Mouse (Mus musculus): ENCODE results near the gene Atp7b. TPM values are rescaled to one million over a fixed set of nuclear protein-coding genes. Genes with fewer than 3 reads are reported as not detected.
A peak's percentile ranks its signal among the peaks of the same experiment; 100 is the strongest.

Gene Atp7b
- polyA plus RNA-seq, 1 experiment, result 20.0 TPM

DNA sequence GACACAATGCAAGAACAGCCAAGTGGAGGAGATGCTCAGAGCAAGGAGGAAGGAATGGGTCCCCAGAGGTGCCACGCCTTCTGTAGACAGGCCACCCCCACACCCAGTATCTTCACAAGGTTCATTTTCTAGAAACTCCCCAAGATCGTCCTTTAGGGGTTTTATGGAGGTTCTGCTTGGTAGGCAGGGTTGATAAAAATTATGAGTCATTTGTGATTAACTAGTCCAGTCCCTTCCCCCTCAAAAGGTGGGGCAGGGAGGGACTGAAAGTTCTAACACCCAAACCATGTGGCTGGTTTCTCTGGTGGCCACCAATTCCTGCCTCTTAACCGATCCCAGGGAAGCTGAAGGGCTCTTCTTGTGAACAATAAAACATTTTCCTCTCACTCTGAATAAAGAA is 3.3 kb downstream of the Atp7b start:
- DNase-seq, result no peak
- Histone ChIP-seq H3K4me3 (replicated peaks; ENCODE audit: extremely low read depth, low read depth, low read length) (no peak overlapping the region), H3K4me1 (ENCODE audit: control insufficient read depth, insufficient read depth, low read length) (no peaks in the 10 kb centered on the region)
- no peak for TF ChIP-seq CTCF (IDR thresholded peaks at IDR 0.05; ENCODE audit: insufficient read depth, low read length)
- no peak for TF ChIP-seq POLR2A (IDR thresholded peaks at IDR 0.05; ENCODE audit: borderline replicate concordance, extremely low read depth, low read depth, low read length)
- WGBS, result 68% methylated on average over 3 of the region's 3 CpGs

DNA sequence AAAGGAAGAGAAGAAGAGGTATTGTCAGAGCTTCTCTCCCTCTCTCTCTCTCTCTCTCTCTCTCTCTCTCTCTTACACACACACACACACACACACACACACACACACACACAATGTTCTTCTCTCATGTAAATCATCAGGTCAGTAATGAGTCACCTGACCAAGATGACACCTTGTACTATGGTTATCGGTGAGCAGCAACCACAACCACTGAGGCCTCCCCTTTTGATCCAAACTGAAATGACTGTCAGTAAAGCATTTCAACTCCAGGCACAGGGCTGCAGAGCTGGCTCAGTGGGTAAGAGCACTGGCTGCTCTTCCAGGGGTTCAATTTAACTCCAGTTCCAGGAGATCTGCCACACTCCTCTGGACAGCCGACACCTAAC is 4.6 kb downstream of the Atp7b start:
- no peak for DNase-seq
- no peak overlapping the region for H3K4me3 ChIP-seq (replicated peaks; ENCODE audit: extremely low read depth, low read depth, low read length)
- 84% methylated on average over 2 of the region's 2 CpGs for WGBS
- H3K4me1 ChIP-seq (ENCODE audit: control insufficient read depth, insufficient read depth, low read length), result no peaks in the 10 kb centered on the region
- TF ChIP-seq CTCF (IDR thresholded peaks at IDR 0.05; ENCODE audit: insufficient read depth, low read length), result no peak
- TF ChIP-seq POLR2A (IDR thresholded peaks at IDR 0.05; ENCODE audit: borderline replicate concordance, extremely low read depth, low read depth, low read length), result no peak

DNA sequence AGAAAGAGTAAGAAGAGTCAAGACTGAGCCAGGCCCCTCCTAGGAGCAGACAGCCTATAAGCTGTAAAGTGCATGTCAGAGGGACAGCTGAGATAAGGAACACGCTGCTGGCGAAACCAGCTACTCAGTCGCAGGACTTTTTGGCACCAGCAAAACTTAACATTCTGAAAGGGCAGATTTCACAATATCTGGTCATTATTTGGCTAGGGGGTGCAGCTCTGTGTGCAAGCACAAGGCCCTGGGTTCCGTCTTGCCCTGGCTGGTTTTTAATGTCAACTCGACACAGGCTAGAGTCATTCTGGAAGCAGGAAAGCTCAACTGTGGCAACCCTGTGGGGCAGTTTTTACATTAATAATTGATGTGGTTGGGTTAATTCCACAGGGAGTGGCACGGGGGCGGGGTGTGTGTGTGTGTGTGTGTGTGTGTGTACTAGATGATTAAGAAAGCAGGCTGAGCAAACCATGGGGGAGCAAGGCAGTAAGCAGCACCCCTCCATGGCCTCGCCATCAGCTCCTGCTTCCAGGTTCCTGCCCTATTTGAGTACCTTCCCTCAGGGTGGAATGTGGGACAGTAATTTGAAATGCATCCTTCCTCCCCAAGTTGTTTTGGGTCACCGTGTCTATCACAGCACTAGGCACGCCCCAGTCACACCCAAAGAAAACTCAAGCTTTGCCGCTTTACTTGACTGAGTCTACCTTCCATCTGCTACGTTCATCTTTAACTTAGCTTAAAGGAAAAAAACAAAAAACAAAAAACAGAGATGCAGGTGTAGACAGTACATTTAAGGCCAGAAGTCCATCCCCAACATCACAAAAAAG is 5.2 kb downstream of the Atp7b start:
- no peak overlapping the region for H3K4me3 ChIP-seq (replicated peaks; ENCODE audit: extremely low read depth, low read depth, low read length)
- DNase-seq, result no peak
- 60% methylated on average over 12 of the region's 12 CpGs for WGBS
- no peaks in the 10 kb centered on the region for H3K4me1 ChIP-seq (ENCODE audit: control insufficient read depth, insufficient read depth, low read length)
- TF ChIP-seq CTCF (IDR thresholded peaks at IDR 0.05; ENCODE audit: insufficient read depth, low read length) (no peak), POLR2A (IDR thresholded peaks at IDR 0.05; ENCODE audit: borderline replicate concordance, extremely low read depth, low read depth, low read length) (no peak)

DNA sequence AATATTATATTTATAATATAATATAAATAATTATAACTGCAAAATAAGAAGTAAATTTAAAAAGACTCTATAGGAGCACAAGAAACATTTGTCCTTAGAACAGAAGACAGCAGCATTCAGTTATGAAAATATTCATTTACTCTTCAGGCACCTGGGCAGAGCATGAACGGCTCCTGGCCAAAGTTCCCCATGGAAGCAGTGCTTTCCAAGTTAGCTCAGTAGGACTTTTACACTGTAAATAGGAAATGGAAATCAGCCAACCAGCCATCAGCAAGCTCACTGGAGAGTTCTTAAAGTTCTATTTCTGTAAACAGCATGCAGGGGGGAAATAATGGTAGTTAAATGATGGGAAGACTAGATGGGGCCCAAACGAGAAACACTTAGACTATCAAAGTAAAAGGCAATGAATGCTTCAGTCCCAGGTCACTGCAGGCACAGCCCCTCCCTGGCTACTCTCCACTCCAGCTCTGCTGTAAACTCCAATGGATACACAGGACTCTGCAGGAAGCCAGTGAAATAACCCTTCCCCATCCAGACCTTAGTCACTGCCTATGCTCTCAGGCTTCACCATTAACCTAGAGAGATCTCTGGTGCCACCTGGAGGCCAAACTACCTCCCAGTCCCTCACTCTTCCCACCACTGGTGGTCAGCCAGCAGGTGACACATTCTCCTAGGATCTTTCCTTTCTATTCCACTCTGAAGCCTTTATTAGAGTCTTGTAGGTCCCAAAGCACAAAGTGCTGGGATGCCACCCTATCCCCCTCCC is 12.2 kb downstream of the Atp7b start:
- TF ChIP-seq POLR2A (IDR thresholded peaks at IDR 0.05; ENCODE audit: borderline replicate concordance, extremely low read depth, low read depth, low read length) (no peak), CTCF (IDR thresholded peaks at IDR 0.05; ENCODE audit: insufficient read depth, low read length) (peak; percentile 67)
- WGBS, result 47% methylated on average over 2 of the region's 2 CpGs
- Histone ChIP-seq H3K4me3 (replicated peaks; ENCODE audit: extremely low read depth, low read depth, low read length) (no peak overlapping the region), H3K4me1 (ENCODE audit: control insufficient read depth, insufficient read depth, low read length) (no peaks in the 10 kb centered on the region)
- peak; percentile 69 for DNase-seq

- 26% methylated on average over 12 of the region's 12 CpGs for WGBS
- no peak for DNase-seq
- H3K4me3 ChIP-seq (replicated peaks; ENCODE audit: extremely low read depth, low read depth, low read length), result no peak overlapping the region
- no peaks in the 10 kb centered on the region for H3K4me1 ChIP-seq (ENCODE audit: control insufficient read depth, insufficient read depth, low read length)
- no peak for TF ChIP-seq CTCF (IDR thresholded peaks at IDR 0.05; ENCODE audit: insufficient read depth, low read length)
- no peak for TF ChIP-seq POLR2A (IDR thresholded peaks at IDR 0.05; ENCODE audit: borderline replicate concordance, extremely low read depth, low read depth, low read length)
Measured at GRCm38 (mm10) chr8:22043706-22044105, 16.4 kb downstream of the Atp7b start.

GRCm38 (mm10) chr8:22042515-22042914 is 17.6 kb downstream of the Atp7b start:
- no peak overlapping the region for H3K4me3 ChIP-seq (replicated peaks; ENCODE audit: extremely low read depth, low read depth, low read length)
- no peak for DNase-seq
- no peaks in the 10 kb centered on the region for H3K4me1 ChIP-seq (ENCODE audit: control insufficient read depth, insufficient read depth, low read length)
- 74% methylated on average over 3 of the region's 3 CpGs for WGBS
- TF ChIP-seq POLR2A (IDR thresholded peaks at IDR 0.05; ENCODE audit: borderline replicate concordance, extremely low read depth, low read depth, low read length) (no peak), CTCF (IDR thresholded peaks at IDR 0.05; ENCODE audit: insufficient read depth, low read length) (no peak)

DNA sequence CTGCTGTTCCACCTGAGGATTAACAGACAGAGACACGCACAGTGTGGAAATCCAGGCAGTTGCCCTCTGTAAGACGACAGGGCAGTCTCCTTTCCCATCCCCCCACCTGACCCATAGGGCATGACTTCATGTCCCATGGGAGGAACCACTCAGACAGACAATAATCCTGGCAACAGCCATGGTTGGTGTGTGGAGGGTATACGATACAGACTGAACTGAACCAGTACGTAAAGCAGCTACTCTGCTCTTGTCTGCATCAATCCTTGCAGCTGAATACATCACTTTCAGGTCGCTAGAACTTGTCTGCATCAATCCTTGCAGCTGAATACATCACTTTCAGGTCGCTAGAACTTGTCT is 20.0 kb downstream of the Atp7b start:
- no peak for DNase-seq
- TF ChIP-seq POLR2A (IDR thresholded peaks at IDR 0.05; ENCODE audit: borderline replicate concordance, extremely low read depth, low read depth, low read length), result no peak
- TF ChIP-seq CTCF (IDR thresholded peaks at IDR 0.05; ENCODE audit: insufficient read depth, low read length), result no peak
- no peaks in the 10 kb centered on the region for H3K4me1 ChIP-seq (ENCODE audit: control insufficient read depth, insufficient read depth, low read length)
- H3K4me3 ChIP-seq (replicated peaks; ENCODE audit: extremely low read depth, low read depth, low read length), result no peak overlapping the region
- 47% methylated on average over 6 of the region's 6 CpGs for WGBS

DNA sequence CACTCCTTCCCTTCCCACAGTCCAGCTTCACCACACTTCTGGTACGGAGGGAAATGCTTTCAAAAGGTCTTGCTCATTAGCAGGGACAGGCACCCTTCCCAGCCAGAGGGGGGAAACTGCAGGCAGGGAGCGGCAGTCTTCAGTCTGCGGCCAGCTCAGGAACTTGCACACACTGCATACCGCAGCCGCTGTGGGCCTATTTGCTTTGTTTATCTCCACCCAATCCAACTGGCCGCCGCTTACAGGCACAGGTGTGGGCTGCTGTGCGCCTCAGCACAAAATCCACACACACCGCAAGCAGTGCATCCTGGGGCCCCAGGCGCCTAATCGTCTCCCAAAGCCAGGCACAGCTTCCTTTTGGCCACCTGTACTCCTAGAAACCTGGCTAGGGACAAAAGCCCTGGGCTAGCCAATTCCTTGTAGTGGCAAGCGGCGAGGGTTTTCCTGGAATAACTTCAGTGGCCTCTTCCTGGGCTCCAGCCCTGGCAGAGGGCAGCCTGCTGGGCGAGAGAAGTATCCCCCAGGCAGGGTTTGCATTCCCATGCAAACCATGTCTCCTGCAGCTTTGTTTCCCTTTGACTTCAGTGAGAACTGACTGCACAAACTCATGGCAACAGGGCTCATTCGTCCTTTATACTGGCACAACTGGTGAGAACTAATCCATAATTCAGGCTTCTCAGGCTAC is 20.5 kb downstream of the Atp7b start:
- Histone ChIP-seq H3K4me3 (replicated peaks; ENCODE audit: extremely low read depth, low read depth, low read length) (peak overlapping the region; percentile 83), H3K4me1 (ENCODE audit: control insufficient read depth, insufficient read depth, low read length) (no peaks in the 10 kb centered on the region)
- TF ChIP-seq CTCF (IDR thresholded peaks at IDR 0.05; ENCODE audit: insufficient read depth, low read length) (no peak), POLR2A (IDR thresholded peaks at IDR 0.05; ENCODE audit: borderline replicate concordance, extremely low read depth, low read depth, low read length) (peak; percentile 66; the same call in 1 of the 2 replicates)
- WGBS, result 18% methylated on average over 15 of the region's 15 CpGs
- peak; percentile 57 for DNase-seq

DNA sequence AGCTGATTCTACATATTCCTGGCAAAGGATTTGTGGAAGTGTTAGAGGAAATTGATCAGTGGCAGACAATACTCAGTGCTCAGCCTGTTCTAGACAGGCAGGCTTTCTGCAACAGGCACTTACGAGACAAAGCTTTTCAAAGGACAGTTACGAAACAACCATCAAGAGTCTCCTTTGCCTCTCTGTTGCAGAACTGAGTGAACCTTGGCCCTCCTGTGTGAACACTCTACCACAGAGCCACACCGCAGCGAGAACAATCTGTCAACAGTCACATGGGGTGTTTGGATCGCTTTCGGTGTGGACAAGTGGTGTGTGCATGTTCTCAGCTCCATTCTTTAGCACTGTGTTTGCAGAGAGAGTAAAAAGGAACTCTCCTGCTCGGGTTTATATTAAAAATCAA is 23.1 kb downstream of the Atp7b start:
- Histone ChIP-seq H3K4me1 (ENCODE audit: control insufficient read depth, insufficient read depth, low read length) (no peaks in the 10 kb centered on the region), H3K4me3 (replicated peaks; ENCODE audit: extremely low read depth, low read depth, low read length) (no peak overlapping the region)
- WGBS, result 46% methylated on average over 7 of the region's 7 CpGs
- TF ChIP-seq POLR2A (IDR thresholded peaks at IDR 0.05; ENCODE audit: borderline replicate concordance, extremely low read depth, low read depth, low read length) (no peak), CTCF (IDR thresholded peaks at IDR 0.05; ENCODE audit: insufficient read depth, low read length) (no peak)
- DNase-seq, result peak; percentile 46

All from lung, adult 2 months (tissue).